Mouse (Mus musculus) cerebellum, adult 11-12 months (tissue): ENCODE measurements around the gene Gm3138.
"Not testable (repeated sequence)": the region's sequence is repeated elsewhere in the genome, so short reads cannot be mapped to it uniquely, and the experiment has no call there.

Experiments used
- DNase-seq: peaks from one replicate; pipeline ENCODE4 v3.0.0; 2022

Gene Gm3138

DNA sequence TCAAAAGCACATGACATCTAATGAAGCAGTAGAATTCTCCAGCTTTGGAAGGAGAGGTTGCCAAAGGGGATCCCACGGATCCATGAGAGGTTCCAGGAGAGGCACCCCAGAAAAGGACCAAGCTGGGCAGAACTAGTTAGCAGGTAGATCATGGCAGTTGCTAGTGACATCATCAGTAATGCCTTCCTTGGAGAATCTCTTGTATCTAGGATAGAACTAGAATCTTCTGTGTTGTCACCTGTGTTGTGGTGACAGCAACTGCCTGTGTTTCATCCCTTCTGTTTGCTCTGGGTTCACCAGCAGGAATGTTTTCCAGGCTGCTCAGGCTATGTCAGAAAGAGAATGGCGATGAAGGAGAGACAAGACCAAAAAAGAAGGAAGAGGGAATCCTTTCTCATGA, at the start of gene Gm3138:
Gene Gm3138 (plus strand): TSS at position 301 of the 400 bp plus-strand sequence.
- not testable (repeated sequence) for DNase-seq

DNA sequence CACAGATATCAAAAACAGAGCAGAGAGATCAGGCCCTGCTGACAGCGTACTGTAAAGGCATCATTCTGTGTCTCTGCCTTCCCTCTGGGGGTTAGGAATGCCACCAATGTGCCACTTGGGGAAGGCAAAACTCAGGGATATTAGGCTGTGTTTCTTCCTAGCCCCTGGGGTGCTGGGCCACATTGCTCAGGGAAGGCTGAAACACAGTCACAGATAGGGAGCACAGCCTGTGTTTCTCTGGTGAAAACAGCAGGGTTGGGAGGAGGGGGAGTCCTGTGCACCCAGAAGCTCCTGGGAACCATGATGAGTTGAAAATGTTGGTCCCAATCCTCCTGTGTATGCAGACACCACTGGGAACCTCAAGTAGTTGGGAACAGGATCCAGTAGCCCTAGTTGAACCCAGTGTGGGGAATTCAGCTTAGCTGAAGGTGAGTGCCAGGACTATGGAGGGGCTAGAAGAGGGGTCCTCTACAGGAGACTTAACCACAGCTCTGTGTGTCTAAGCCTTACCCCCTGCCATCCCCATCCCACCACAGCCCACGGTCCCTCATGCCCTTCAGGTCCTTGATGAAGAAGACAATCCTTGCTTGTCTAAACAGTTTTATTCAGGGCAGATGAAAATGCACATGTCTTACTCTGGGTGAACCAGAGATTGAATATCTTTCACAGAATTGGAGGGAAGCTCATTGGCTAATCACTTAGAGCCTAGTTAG, 20.0 kb downstream of the Gm3138 start:
- not testable (repeated sequence) for DNase-seq

DNA sequence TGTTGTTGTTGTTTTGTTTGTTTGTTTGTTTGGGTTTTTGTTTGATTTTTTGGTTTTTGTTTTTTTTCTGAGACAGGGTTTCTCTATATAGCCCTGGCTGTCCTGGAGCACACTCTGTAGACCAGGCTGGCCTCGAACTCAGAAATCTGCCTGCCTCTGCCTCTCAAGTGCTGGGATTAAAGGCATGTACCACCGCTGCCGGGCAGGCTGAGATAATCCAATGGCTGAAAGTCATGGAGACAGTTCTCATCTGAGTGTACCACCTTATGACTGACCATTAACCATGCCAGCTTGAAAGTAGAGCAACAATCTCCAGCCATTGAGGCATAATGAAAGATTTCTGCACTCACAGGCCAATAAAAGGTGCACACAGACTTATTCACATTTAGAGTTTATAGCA, 30.4 kb downstream of the Gm3138 start:
- DNase-seq: not testable (repeated sequence)
